Mouse (Mus musculus): ENCODE results near the gene Insl5. TPM values are rescaled to one million over a fixed set of nuclear protein-coding genes. Genes with fewer than 3 reads are reported as not detected.

Insl5 gene
- total RNA-seq, 2 experiments from 2014 or later = not detected

DNA sequence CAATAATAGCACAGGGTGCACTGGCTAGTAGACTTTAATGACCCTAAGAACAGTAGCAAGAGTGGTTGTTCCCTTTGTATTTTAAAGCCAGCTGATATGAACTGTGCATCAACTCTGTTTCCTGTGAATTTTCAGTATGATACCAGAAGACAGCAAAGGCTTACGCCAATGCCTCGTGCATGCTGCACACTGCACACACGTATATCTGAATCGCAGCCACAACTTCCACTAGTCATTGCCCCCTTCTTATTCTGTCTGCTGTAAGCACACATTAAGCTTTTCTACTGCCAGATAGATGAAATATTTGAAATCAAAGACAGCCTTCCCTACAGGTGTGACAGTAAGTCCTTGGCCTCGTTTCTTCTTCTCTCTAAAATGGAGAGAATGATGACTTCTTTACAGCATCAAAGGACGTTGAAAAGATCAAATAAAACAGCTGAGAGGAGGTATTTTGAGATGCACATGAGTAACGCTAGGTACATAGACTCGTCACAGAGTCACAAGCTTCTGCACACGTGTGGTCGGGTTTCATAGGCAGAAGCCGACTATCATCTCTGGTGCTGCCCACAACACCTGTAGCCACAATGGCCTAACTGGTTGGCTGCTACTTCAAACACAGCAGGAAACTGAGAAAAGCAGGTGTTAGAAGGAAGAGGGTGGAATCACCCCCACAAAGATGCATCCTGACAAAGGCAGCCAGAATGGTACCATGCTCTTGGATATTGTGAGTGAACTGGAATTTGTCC lies 35.9 kb downstream of the Insl5 start:
- intact Hi-C loops (cut with DNase I) = no loop called here
- DNase-seq = no peak

DNA sequence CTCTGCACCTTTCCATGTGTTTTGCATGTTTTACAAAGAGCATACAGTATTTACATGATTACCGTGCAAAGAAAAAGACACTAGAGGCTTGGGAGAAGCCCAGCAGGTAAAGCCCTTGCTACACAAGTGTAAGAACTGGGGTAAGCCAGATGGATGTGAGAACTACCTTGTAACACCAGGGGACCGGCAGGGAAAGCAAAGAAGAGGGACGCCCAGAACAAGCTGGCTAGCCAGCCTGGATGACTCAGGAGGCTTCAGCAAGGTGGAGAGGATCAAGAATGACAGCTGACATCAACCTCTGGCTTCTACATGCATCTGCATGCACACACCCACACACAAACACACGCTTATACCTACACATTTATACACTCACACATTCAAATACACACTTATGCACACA lies 36.6 kb downstream of the Insl5 start:
- no peak for DNase-seq
- intact Hi-C loops (cut with DNase I) = no loop called here

GRCm38 (mm10) chr4:102989391-102989790 lies 37.3 kb downstream of the Insl5 start:
- intact Hi-C loops (cut with DNase I) = loop anchor here (5.0 kb wide), 1 partner anchor 358 kb away; no protein-coding TSS in a partner anchor
- no peak for DNase-seq

DNA sequence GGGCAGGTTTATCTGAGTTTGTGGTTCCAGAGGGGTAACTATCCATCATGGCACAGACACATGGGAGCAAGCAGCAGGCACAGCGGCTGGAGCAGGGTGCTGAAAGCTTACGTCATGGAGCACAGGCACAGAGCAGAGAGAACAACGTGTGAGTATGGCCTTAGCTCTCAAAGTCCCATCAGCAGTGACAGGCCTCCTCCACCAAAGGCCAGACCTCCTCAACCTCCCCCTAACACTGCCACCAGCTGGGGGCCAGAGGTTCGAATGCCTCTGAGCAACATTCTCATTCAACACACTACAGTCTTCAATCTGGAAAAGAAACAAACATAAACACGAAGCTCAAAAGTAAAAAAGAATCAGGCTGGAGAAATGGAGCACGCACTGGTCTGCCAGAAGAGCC lies 38.1 kb downstream of the Insl5 start:
- intact Hi-C loops (cut with DNase I) = loop anchor here (5.0 kb wide), 1 partner anchor 359 kb away; no protein-coding TSS in a partner anchor
- no peak for DNase-seq

- intact Hi-C loops (cut with DNase I) = loop anchor here (1.0 to 5.0 kb wide), 2 partner anchors 159 to 360 kb away; no protein-coding TSS in a partner anchor
- DNase-seq = no peak
These were observed 38.9 kb downstream of the Insl5 start for GRCm38 (mm10) chr4:102987756-102988155.

DNA sequence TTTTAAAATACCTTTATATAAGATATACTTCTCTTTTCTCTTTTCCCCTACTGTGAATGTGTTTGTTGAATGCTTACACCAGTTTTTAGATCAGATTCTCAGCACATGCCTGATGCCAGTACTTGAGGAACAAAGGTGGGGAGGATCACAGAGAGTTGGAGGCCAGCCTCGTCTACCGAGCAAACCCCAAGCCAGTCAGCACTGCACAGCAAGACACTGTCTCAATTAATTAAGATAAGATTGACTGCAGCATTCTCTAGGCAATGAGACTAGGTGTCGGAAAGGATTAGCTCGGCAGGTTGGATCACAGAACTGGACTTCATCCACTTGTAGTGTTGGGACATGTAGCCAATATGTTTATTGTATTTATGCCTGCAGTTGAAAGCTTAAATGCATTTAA lies 39.3 kb downstream of the Insl5 start:
- DNase-seq = no peak
- intact Hi-C loops (cut with DNase I) = loop anchor here (1.0 to 5.0 kb wide), 2 partner anchors 159 to 360 kb away; no protein-coding TSS in a partner anchor

- DNase-seq = peak; percentile 38 to 71
- intact Hi-C loops (cut with DNase I) = loop anchor here (1.0 to 5.0 kb wide), 2 partner anchors 159 to 360 kb away; no protein-coding TSS in a partner anchor
These were observed 39.7 kb downstream of the Insl5 start for GRCm38 (mm10) chr4:102986917-102987316.

- no peak for DNase-seq
- intact Hi-C loops (cut with DNase I) = loop anchor here (5.0 kb wide), 1 partner anchor 361 kb away; no protein-coding TSS in a partner anchor
These were observed 40.5 kb downstream of the Insl5 start for GRCm38 (mm10) chr4:102986173-102986572.

GRCm38 (mm10) chr4:102981709-102982108 lies 44.9 kb downstream of the Insl5 start:
- intact Hi-C loops (cut with DNase I) = no loop called here
- no peak for DNase-seq

DNA sequence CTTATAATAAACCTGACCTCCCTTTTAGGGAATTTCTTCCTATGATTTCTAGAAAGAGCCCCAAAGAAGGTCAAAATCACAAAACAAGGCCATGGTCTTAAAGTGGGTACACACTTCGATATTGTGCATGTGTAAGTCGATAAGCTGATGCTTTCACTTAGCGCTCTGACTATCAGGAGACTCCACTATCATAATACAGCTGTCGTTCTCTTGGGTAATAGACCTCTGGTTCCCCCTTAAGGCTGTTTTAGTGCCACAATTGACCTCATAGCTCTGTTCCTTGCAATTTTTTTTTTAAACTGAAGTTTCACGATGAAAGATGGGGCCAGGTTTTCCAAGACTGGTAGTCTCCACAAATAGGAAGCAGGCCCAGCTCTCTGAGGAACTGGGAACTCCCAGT lies 47.3 kb downstream of the Insl5 start:
- no peak for DNase-seq
- intact Hi-C loops (cut with DNase I) = no loop called here

DNA sequence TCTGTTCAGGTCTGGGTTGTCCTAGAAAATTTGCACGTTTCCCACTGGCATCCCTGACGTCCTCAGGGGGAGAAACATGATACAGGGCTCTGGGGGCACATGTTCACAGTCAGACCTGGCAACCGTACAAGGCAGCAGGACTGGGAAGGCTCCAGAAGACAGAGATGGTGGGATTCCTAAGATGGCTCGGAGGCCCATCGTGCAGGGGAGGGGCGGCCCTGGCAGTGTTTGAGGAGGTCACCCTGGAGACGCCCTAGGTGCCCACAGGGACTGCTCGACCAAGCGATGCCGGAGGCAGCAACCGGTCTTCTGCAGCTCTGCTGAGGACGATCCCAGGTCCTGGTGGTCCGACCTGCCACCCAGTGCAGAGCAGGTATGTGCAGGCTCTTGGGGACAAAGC lies 48.2 kb downstream of the Insl5 start, which contains the start of gene Tctex1d1:
Gene Tctex1d1 (plus strand): TSS at position 167 of the 400 bp plus-strand sequence.
- intact Hi-C loops (cut with DNase I) = no loop called here
- peak in 1 of 2 experiments; percentile 13 for DNase-seq

GRCm38 (mm10) chr4:102977778-102978321 lies 48.8 kb downstream of the Insl5 start:
- intact Hi-C loops (cut with DNase I) = no loop called here
- no peak for DNase-seq

DNA sequence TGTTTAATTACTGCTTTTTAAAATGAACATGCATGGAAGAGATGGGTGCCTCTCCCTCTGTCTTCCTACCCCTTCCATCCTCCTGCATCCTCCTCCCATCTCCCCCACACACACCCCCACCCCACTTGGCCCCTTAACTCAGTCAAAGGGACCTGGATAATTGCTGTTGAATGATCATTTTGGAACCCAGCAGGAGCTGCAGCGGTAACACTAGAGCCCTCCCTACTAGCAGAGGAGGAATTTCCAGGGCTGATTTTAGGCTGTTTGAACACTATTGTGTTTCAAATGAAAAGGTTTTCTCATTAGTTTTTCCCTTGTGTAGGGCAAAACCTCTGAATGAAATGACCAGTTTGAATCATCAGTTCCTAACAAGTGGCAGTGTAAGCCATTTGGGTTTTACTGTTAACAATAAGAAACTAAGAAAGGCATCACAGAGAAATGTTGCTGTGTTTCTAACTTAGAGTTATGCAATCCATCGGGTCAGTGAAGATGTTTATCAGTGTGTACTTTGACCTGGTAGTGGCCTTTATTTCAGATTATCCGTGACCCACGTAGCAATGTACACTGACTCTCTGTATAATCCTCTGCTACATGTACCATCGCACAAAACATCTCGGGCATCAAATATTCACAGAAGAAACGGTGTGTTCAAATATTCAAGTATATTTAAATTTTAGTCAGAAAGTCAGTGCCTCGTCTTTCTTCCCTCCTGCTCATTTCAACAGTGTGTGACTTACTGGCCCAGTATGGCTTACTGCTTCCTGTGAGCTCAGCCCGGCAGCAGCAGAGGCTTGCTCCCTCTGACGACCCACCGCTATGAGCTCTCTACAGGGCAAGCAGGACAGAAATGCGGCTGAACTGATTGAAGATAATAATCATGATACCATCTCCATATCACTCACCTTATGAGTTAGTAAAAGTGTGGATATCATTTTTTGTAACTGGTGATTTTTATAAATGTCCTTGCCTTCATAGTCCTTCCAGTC lies 50.1 kb downstream of the Insl5 start:
- DNase-seq = no peak
- intact Hi-C loops (cut with DNase I) = no loop called here

DNA sequence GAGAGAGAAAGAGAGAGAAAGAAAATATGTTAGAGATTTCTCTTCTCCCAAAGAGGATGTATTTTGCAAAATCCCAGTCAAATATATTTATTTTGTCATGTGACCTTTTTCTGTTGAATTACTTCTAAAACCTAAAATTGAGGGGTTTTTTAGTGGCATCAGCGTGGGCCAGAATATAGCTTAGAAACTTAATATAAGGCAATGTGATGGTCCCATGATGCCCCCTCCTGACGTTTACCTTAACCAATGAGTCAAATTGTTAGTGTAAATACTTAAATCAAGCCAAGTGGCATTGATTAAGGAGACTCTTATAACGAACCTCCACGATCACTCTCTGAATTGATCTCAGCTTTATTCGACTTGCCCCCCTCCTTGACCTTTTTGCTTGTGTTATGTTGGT lies 52.5 kb downstream of the Insl5 start:
- no peak for DNase-seq
- intact Hi-C loops (cut with DNase I) = no loop called here

DNA sequence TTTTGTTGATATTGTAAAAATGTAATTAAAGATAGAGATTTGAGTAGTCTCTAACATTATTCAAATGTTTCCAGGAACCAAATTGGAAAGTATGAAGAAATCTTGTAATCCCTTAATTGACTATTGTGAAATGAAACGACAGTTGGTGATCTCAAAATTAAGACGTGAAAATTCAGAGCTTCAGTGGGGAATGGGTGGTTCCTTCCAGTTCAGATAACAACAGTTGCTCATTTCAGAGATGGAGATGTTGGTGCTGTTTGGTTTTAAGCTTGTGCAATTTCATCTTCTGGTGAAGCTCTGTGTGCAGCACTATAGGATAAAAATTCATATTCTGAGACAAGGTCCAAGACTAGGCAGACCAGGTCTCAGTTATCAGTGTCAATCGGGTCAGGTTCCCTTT lies 54.6 kb downstream of the Insl5 start:
- intact Hi-C loops (cut with DNase I) = no loop called here
- DNase-seq = no peak

DNA sequence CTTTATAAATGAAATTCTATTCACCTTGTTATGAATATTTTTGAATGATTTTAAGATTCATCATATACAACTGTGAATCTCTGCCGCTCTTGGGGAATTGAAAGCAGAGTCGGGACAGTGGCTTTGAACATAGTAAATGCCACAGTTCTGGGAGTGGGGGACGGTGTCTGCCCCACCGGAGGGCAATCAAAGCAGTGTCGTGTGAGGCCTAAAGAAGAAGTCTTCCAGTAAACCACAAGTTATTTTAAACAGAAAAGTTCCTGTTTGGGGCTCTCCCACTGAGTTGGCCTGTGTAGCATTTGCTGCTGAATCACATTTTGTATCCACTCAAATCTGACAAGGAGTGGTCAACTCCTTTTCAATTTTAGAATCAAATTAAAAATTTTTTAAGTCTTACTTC lies 55.5 kb downstream of the Insl5 start:
- no peak for DNase-seq
- intact Hi-C loops (cut with DNase I) = no loop called here

- intact Hi-C loops (cut with DNase I) = no loop called here
- DNase-seq = no peak
These were observed 57.0 kb downstream of the Insl5 start for GRCm38 (mm10) chr4:102969599-102969998.

All from heart, postnatal 14 days (tissue).